Mouse (Mus musculus) neural tube, embryonic 13.5 days (tissue): ENCODE measurements around the gene Mex3b. TPM values are rescaled to one million over a fixed set of nuclear protein-coding genes. Genes with fewer than 3 reads are reported as not detected.

Source experiments
- ATAC-seq: fragments of 200-750 bp; cut with Nextera tagmentation; 2 replicates; pipeline ENCODE4 v1.8.0; 2017; ENCODE audit warnings: low read depth, mild to moderate bottlenecking, moderate TSS enrichment, moderate library complexity
- H3K27ac ChIP-seq: fragments of 300-500 bp; sonication (generic); replicated peaks from 2 replicates; pipeline ENCODE4 v1.5.1; 2015; ENCODE audit warnings: moderate library complexity, mild to moderate bottlenecking, inconsistent platforms
- H3K27me3 ChIP-seq: fragments of 300-500 bp; sonication (generic); 2 replicates; pipeline ENCODE4 v1.6.1; 2015; ENCODE audit warnings: mild to moderate bottlenecking, inconsistent platforms
- H3K36me3 ChIP-seq: fragments of 300-500 bp; sonication (generic); 2 replicates; pipeline ENCODE4 v1.6.1; 2015; ENCODE audit warnings: mild to moderate bottlenecking, inconsistent platforms
- H3K4me1 ChIP-seq: fragments of 300-500 bp; sonication (generic); replicated peaks from 2 replicates; pipeline ENCODE4 v1.6.1; 2015; ENCODE audit warnings: inconsistent platforms
- H3K4me2 ChIP-seq: fragments of 300-500 bp; sonication (generic); 2 replicates; pipeline ENCODE4 v1.6.1; 2015; ENCODE audit warnings: inconsistent platforms, mild to moderate bottlenecking, moderate library complexity
- H3K4me3 ChIP-seq: fragments of 300-500 bp; sonication (generic); 2 replicates; pipeline ENCODE4 v1.5.1; 2015; ENCODE audit warnings: mild to moderate bottlenecking, inconsistent platforms
- H3K9ac ChIP-seq: fragments of 300-500 bp; sonication (generic); 2 replicates; pipeline ENCODE4 v1.6.1; 2015; ENCODE audit warnings: moderate library complexity, mild to moderate bottlenecking, inconsistent platforms
- H3K9me3 ChIP-seq: fragments of 300-500 bp; sonication (generic); 2 replicates; pipeline ENCODE4 v1.6.1; 2016; ENCODE audit warnings: inconsistent platforms
- WGBS: fragments of 180-500 bp; shearing (Covaris S2); methylation state at CpG from one replicate; pipeline ENCODE4 v1.1.7; 2015; 5-methylcytosine and 5-hydroxymethylcytosine counted together
- polyA plus RNA-seq: library from polyadenylated mRNA; unstranded; fragments of >200 nt; fragmentation: Nextera tagmentation; extraction: Ambion mirVana; gene quantifications from 2 replicates; pipeline ENCODE4 v1.2.1, GENCODE M21; 2015

The Mex3b gene
- polyA plus RNA-seq, 1 experiment from 2014 or later: 31.8 TPM

GRCm38 (mm10) chr7:82905527-82905926, 38.4 kb downstream of the Mex3b start:
- Histone ChIP-seq H3K27ac (peak overlapping the region; percentile 34), H3K4me1 (peaks cover 9% of the 10 kb centered on the region), H3K9ac (no peak overlapping the region), H3K9me3 (no peaks in the 10 kb centered on the region), H3K27me3 (no peaks in the 10 kb centered on the region), H3K4me2 (no peak overlapping the region), H3K4me3 (no peak overlapping the region), H3K36me3 (no peaks in the 10 kb centered on the region)
- ATAC-seq: no peak
- 77% methylated on average over 3 of the region's 3 CpGs for WGBS

GRCm38 (mm10) chr7:82907081-82907480, 39.9 kb downstream of the Mex3b start:
- Histone ChIP-seq H3K9ac (no peak overlapping the region), H3K4me1 (peaks cover 9% of the 10 kb centered on the region), H3K36me3 (no peaks in the 10 kb centered on the region), H3K27ac (no peak overlapping the region), H3K4me2 (no peak overlapping the region), H3K9me3 (no peaks in the 10 kb centered on the region), H3K27me3 (no peaks in the 10 kb centered on the region), H3K4me3 (no peak overlapping the region)
- 80% methylated on average over 1 of the region's 1 CpGs for whole genome bisulfite sequencing
- ATAC-seq: no peak

- Histone ChIP-seq H3K4me1 (no peaks in the 10 kb centered on the region), H3K36me3 (no peaks in the 10 kb centered on the region), H3K27ac (no peak overlapping the region), H3K27me3 (no peaks in the 10 kb centered on the region), H3K4me2 (no peak overlapping the region), H3K9me3 (no peaks in the 10 kb centered on the region), H3K4me3 (no peak overlapping the region), H3K9ac (no peak overlapping the region)
- no peak for ATAC-seq
- 77% methylated on average over 10 of the region's 10 CpGs for WGBS
Observed at GRCm38 (mm10) chr7:82910536-82911384, 43.6 kb downstream of the Mex3b start.

DNA sequence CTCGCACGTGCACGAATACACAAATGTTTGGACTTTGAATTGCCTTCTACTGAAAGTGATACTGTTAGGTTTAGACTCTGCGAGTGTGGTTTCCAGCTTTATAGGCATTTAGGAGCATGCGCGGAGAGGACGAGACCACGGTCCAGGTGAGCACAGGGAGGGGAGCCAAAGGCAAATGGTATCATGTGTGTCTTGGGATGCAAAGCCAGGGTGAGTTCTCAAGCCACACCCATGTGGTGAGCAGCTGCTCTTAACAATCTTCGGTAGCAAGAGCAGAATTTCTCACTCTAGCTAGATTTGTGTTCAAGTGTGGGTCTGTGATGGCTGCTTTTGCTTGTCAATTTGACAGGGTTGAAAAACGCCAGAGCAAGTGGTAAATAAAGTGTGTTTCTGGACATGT, 44.4 kb downstream of the Mex3b start:
- Histone ChIP-seq H3K4me1 (no peaks in the 10 kb centered on the region), H3K4me3 (no peak overlapping the region), H3K9me3 (no peaks in the 10 kb centered on the region), H3K27ac (no peak overlapping the region), H3K36me3 (no peaks in the 10 kb centered on the region), H3K27me3 (no peaks in the 10 kb centered on the region), H3K4me2 (no peak overlapping the region), H3K9ac (no peak overlapping the region)
- 92% methylated on average over 10 of the region's 10 CpGs for WGBS
- no peak for ATAC-seq

- no peaks in the 10 kb centered on the region for H3K27me3 ChIP-seq
- H3K4me2 ChIP-seq: no peak overlapping the region
- no peaks in the 10 kb centered on the region for H3K36me3 ChIP-seq
- 76% methylated on average over 4 of the region's 4 CpGs for whole genome bisulfite sequencing
- no peak overlapping the region for H3K27ac ChIP-seq
- H3K4me1 ChIP-seq: no peaks in the 10 kb centered on the region
- H3K4me3 ChIP-seq: no peak overlapping the region
- no peaks in the 10 kb centered on the region for H3K9me3 ChIP-seq
- no peak overlapping the region for H3K9ac ChIP-seq
- ATAC-seq: no peak
Observed at GRCm38 (mm10) chr7:82914297-82914696, 47.2 kb downstream of the Mex3b start.

Other genes starting within 250 kb of the Mex3b start
- gene Saxo2, start 218.8 kb upstream of the Mex3b start, polyA plus RNA-seq: 19.7 and 20.1 TPM in 2 replicates
- gene Efl1, start 218.7 kb upstream of the Mex3b start, polyA plus RNA-seq: 16.7 and 18.2 TPM in 2 replicates